Mouse (Mus musculus) R1 (cell line): ENCODE data around the gene Mtfr1l.
"Not testable (repeated sequence)": the region's sequence is repeated elsewhere in the genome, so short reads cannot be mapped to it uniquely, and the experiment has no call there.

Experiments
- DNase-seq: peaks from one replicate; pipeline ENCODE4 v3.0.0-alpha.2; 2018; ENCODE audit warnings: low read depth, low spot score

Gene Mtfr1l

GRCm38 (mm10) chr4:134516981-134517380, 18.2 kb downstream of the Mtfr1l start:
- no peak for DNase-seq

- DNase-seq, result no peak
Measured at GRCm38 (mm10) chr4:134515614-134516013, 19.6 kb downstream of the Mtfr1l start.

- no peak for DNase-seq
Measured at GRCm38 (mm10) chr4:134514309-134514930, 20.8 kb downstream of the Mtfr1l start.

- no peak for DNase-seq
Measured at GRCm38 (mm10) chr4:134512798-134513197, 22.4 kb downstream of the Mtfr1l start.

GRCm38 (mm10) chr4:134511730-134512129, 23.5 kb downstream of the Mtfr1l start:
- no peak for DNase-seq

GRCm38 (mm10) chr4:134510845-134511411, 24.3 kb downstream of the Mtfr1l start, which contains the start of gene Aunip:
TSS of gene Aunip (plus strand) at chr4:134510999.
- DNase-seq, result peak; percentile 92

- DNase-seq, result no peak
Measured at GRCm38 (mm10) chr4:134510396-134510795, 24.8 kb downstream of the Mtfr1l start.

- DNase-seq, result no peak
Measured at GRCm38 (mm10) chr4:134506713-134507112, 28.5 kb downstream of the Mtfr1l start.

- no peak for DNase-seq
Measured at GRCm38 (mm10) chr4:134505966-134506594, 29.1 kb downstream of the Mtfr1l start.

GRCm38 (mm10) chr4:134505303-134505789, 29.8 kb downstream of the Mtfr1l start:
- no peak for DNase-seq

GRCm38 (mm10) chr4:134503686-134504357, 31.4 kb downstream of the Mtfr1l start:
- DNase-seq, result no peak

GRCm38 (mm10) chr4:134501095-134501494, 34.1 kb downstream of the Mtfr1l start:
- DNase-seq, result no peak

GRCm38 (mm10) chr4:134498983-134499382, 36.2 kb downstream of the Mtfr1l start:
- not testable (repeated sequence) for DNase-seq

GRCm38 (mm10) chr4:134497986-134498731, 37.0 kb downstream of the Mtfr1l start:
- no peak for DNase-seq

GRCm38 (mm10) chr4:134497223-134497622, 38.0 kb downstream of the Mtfr1l start:
- no peak for DNase-seq

GRCm38 (mm10) chr4:134496595-134497210, 38.5 kb downstream of the Mtfr1l start, which contains the start of gene Paqr7:
TSS of gene Paqr7 (plus strand) at chr4:134496697.
- no peak for DNase-seq

- DNase-seq, result no peak
Measured at GRCm38 (mm10) chr4:134495546-134495923, 39.7 kb downstream of the Mtfr1l start.

- DNase-seq, result peak; percentile 86
Measured at GRCm38 (mm10) chr4:134494780-134495545, 40.2 kb downstream of the Mtfr1l start.

GRCm38 (mm10) chr4:134494161-134494560, 41.0 kb downstream of the Mtfr1l start:
- peak; percentile 66 for DNase-seq

GRCm38 (mm10) chr4:134491716-134492115, 43.5 kb downstream of the Mtfr1l start:
- DNase-seq, result no peak
